Mouse (Mus musculus): ENCODE measurements around the gene Ttc17. TPM values are rescaled to one million over a fixed set of nuclear protein-coding genes. Genes with fewer than 3 reads are reported as not detected.

Ttc17 gene
- polyA plus RNA-seq, 1 experiment from 2014 or later, result 15.1 TPM

DNA sequence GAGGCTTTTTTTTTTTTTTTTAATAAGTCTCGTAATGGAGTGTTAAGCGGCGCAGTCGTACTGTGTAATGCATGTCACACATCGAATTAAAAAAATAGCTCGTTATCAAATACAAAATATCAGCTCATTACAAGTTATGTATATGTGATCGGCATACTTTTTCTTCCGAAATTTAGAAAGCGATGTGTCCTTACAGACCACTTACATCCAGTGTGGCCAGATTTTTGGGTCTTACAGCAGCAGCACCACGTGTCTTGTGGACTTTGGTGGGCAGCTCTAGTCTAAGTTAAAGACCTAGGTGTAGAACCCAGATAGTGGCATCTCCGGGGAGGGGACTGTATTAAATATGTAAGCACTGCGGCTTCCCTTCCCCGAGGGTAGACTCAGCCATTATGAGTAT, 532 bp upstream of the Ttc17 start:
- Histone ChIP-seq H3K36me3 (ENCODE audit: control insufficient read depth, insufficient read depth, low read length) (no peaks in the 10 kb centered on the region), H3K4me2 (ENCODE audit: low read depth, low read length, severe bottlenecking) (peak overlapping the region; percentile 74), H3K27ac (ENCODE audit: low read depth, low read length) (peak overlapping the region; percentile 78; the same call in 1 of the 2 replicates), H3K9me3 (ENCODE audit: control insufficient read depth, low read length) (no peaks in the 10 kb centered on the region), H3K27me3 (ENCODE audit: control insufficient read depth, insufficient read depth, low read length) (no peaks in the 10 kb centered on the region), H3K9ac (ENCODE audit: low read length) (peak overlapping the region; percentile 92), H3K4me3 (ENCODE audit: low read depth, low read length) (peak overlapping the region; percentile 95), H3K4me1 (replicated peaks; ENCODE audit: control insufficient read depth, insufficient read depth, low read length) (peaks cover 4% of the 10 kb centered on the region; the same call in 1 of the 2 replicates)
- ATAC-seq (replicated peaks; ENCODE audit: low FRiP score), result peak; percentile 47
- no peak for DNase-seq (ENCODE audit: low spot score)
- WGBS, result 2% methylated on average over 13 of the region's 13 CpGs

DNA sequence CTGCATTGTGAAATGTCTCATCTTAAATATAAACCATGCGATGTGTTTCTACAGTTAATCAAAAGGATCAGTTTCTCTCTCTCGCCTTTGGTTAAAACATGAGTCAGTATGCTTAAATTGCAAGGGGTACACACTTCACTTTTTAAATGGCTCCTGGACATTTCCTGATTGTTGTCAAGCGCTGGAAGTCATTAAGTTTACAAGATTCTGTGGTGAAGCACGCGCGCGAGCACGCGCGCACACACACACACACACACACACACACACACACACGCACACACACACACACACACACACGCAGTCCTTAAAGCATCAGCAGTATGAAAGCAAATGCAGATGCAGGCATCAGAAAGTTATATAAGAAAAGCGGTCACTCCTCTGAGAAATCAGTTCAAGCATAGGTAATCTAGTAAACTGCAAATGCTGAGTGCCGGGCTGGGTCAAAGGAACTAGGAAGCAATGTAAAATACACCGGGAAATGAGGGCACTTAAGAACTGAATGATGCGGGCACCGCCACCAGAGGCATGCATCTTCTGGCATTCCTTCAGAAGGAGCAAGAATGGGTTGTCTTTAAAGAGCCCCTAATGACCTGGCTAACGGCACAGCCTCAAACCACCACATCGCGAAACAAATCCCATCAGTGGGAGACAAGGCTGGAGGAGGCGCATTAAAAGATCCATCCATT, 949 bp downstream of the Ttc17 start:
- H3K4me3 ChIP-seq (ENCODE audit: low read depth, low read length), result peak overlapping the region; percentile 95
- H3K4me2 ChIP-seq (ENCODE audit: low read depth, low read length, severe bottlenecking), result peak overlapping the region; percentile 74
- WGBS, result 13% methylated on average over 21 of the region's 21 CpGs
- peak overlapping the region; percentile 78; the same call in 1 of the 2 replicates for H3K27ac ChIP-seq (ENCODE audit: low read depth, low read length)
- DNase-seq (ENCODE audit: low spot score) (no peak), ATAC-seq (replicated peaks; ENCODE audit: low FRiP score) (no peak; the same call in 1 of the 2 replicates)
- H3K9me3 ChIP-seq (ENCODE audit: control insufficient read depth, low read length), result no peaks in the 10 kb centered on the region
- peaks cover 4% of the 10 kb centered on the region; the same call in 1 of the 2 replicates for H3K4me1 ChIP-seq (replicated peaks; ENCODE audit: control insufficient read depth, insufficient read depth, low read length)
- H3K36me3 ChIP-seq (ENCODE audit: control insufficient read depth, insufficient read depth, low read length), result no peaks in the 10 kb centered on the region
- H3K27me3 ChIP-seq (ENCODE audit: control insufficient read depth, insufficient read depth, low read length), result no peaks in the 10 kb centered on the region
- H3K9ac ChIP-seq (ENCODE audit: low read length), result peak overlapping the region; percentile 92

DNA sequence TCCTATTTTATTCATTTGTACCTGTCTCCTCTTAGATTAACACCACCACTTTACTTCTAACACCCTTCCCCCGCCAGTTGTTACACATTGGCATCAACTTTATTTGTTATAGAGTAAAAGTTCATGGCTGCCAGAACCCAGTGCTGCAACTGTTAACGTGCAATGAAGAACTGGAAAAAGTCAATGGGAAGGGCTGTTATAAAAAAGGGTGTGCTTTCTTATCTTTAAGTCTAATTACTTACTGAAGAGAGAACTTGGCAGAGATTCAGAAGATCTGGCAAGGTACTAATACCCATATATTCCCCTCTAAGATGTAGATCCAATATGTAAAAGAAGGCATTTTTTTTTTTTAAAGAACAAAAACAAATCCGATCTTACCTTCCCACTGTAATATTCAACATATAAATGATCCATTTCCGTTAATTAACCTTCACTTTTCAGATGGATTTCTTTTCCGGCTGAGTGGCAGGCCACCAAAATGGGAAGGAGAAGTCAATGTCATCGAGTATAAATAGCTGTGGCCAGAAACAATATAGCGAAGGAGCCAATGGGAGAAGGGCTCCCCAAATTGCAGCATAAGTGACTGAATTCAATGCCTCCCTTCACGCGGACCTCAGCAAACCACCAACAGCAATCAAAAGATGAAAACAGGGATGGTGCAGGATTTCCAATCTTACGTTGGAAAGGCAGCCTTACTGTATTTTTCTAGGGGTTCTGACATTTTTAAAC, 1.8 kb downstream of the Ttc17 start:
- Histone ChIP-seq H3K27me3 (ENCODE audit: control insufficient read depth, insufficient read depth, low read length) (no peaks in the 10 kb centered on the region), H3K9me3 (ENCODE audit: control insufficient read depth, low read length) (no peaks in the 10 kb centered on the region), H3K27ac (ENCODE audit: low read depth, low read length) (no peak overlapping the region), H3K36me3 (ENCODE audit: control insufficient read depth, insufficient read depth, low read length) (no peaks in the 10 kb centered on the region), H3K9ac (ENCODE audit: low read length) (no peak overlapping the region), H3K4me3 (ENCODE audit: low read depth, low read length) (no peak overlapping the region), H3K4me1 (replicated peaks; ENCODE audit: control insufficient read depth, insufficient read depth, low read length) (peaks cover 4% of the 10 kb centered on the region; the same call in 1 of the 2 replicates), H3K4me2 (ENCODE audit: low read depth, low read length, severe bottlenecking) (no peak overlapping the region)
- DNase-seq (ENCODE audit: low spot score) (no peak), ATAC-seq (replicated peaks; ENCODE audit: low FRiP score) (no peak)
- WGBS, result 71% methylated on average over 10 of the region's 10 CpGs

DNA sequence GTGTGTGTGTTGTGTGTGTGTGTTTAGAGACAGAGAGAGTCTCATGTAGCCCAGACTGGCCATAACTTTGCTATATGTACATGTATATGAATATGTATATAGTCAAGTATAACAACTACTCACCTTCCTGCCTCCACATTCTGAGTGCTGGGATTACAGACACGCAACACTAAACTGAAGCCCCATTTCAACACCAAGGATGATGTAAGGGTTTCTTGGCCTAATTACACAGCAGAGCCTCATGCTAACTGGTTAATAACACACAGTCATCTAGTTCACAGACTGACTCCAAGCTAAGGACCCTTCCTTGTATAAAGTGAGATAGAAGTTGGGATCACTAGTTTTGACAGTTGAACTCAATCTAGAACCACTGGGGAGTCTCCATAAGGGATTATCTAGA, 3.9 kb downstream of the Ttc17 start:
- Histone ChIP-seq H3K4me1 (replicated peaks; ENCODE audit: control insufficient read depth, insufficient read depth, low read length) (peaks cover 4% of the 10 kb centered on the region; the same call in 1 of the 2 replicates), H3K27me3 (ENCODE audit: control insufficient read depth, insufficient read depth, low read length) (no peaks in the 10 kb centered on the region), H3K36me3 (ENCODE audit: control insufficient read depth, insufficient read depth, low read length) (no peaks in the 10 kb centered on the region), H3K9me3 (ENCODE audit: control insufficient read depth, low read length) (no peaks in the 10 kb centered on the region), H3K27ac (ENCODE audit: low read depth, low read length) (no peak overlapping the region), H3K4me2 (ENCODE audit: low read depth, low read length, severe bottlenecking) (no peak overlapping the region), H3K4me3 (ENCODE audit: low read depth, low read length) (no peak overlapping the region), H3K9ac (ENCODE audit: low read length) (no peak overlapping the region)
- DNase-seq (ENCODE audit: low spot score) (no peak), ATAC-seq (replicated peaks; ENCODE audit: low FRiP score) (no peak)
- 94% methylated on average over 1 of the region's 1 CpGs for WGBS

DNA sequence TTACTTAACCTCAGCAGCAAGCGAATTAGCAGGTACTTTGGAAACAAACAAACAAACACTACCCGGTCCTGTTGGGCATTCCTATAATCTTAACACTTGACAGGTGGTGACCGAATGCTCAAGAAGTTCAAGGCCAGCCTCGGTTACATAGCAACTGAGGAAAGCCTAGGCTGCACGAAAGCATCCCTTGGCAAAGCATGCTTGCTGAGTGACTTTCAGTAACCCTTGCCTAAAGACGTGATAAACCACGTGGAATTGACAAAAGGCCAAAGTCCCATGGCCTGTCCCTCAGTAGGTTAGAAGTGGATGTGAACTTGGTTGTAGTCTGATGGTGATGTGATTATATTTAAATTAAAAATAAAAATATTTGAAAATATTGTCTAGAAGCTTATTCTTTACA, 4.4 kb downstream of the Ttc17 start:
- Histone ChIP-seq H3K4me2 (ENCODE audit: low read depth, low read length, severe bottlenecking) (no peak overlapping the region), H3K9ac (ENCODE audit: low read length) (no peak overlapping the region), H3K27me3 (ENCODE audit: control insufficient read depth, insufficient read depth, low read length) (no peaks in the 10 kb centered on the region), H3K4me1 (replicated peaks; ENCODE audit: control insufficient read depth, insufficient read depth, low read length) (0 out of 2 replicates have a peak, but pooled peaks cover 2% of the 10 kb centered on the region), H3K4me3 (ENCODE audit: low read depth, low read length) (no peak overlapping the region), H3K9me3 (ENCODE audit: control insufficient read depth, low read length) (no peaks in the 10 kb centered on the region), H3K36me3 (ENCODE audit: control insufficient read depth, insufficient read depth, low read length) (no peaks in the 10 kb centered on the region), H3K27ac (ENCODE audit: low read depth, low read length) (no peak overlapping the region)
- no peak for DNase-seq (ENCODE audit: low spot score)
- WGBS, result 91% methylated on average over 7 of the region's 7 CpGs
- no peak for ATAC-seq (replicated peaks; ENCODE audit: low FRiP score)

DNA sequence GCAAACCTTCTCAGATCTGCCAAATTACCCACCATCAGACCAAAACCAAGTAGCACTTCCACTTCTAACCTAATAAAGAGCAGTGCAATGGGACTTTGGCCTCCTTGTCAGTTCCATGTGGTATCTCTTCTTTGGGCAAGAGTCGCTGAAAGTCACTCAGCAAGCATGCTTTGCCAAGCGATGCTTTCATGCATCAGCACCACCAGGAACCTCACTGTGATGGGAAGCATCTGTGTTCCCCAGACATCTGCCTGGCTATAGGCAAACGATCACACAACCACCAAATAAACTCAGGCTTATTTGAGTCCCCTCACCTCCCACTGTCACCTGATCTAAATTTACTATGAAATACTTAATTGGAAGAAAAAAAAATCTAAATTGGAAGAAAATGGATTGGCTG, 5.5 kb downstream of the Ttc17 start:
- Histone ChIP-seq H3K9ac (ENCODE audit: low read length) (no peak overlapping the region), H3K27me3 (ENCODE audit: control insufficient read depth, insufficient read depth, low read length) (no peaks in the 10 kb centered on the region), H3K36me3 (ENCODE audit: control insufficient read depth, insufficient read depth, low read length) (no peaks in the 10 kb centered on the region), H3K4me1 (replicated peaks; ENCODE audit: control insufficient read depth, insufficient read depth, low read length) (0 out of 2 replicates have a peak, but pooled peaks cover 2% of the 10 kb centered on the region), H3K9me3 (ENCODE audit: control insufficient read depth, low read length) (no peaks in the 10 kb centered on the region), H3K4me2 (ENCODE audit: low read depth, low read length, severe bottlenecking) (no peak overlapping the region), H3K4me3 (ENCODE audit: low read depth, low read length) (no peak overlapping the region), H3K27ac (ENCODE audit: low read depth, low read length) (no peak overlapping the region)
- ATAC-seq (replicated peaks; ENCODE audit: low FRiP score) (no peak), DNase-seq (ENCODE audit: low spot score) (no peak)
- 87% methylated on average over 3 of the region's 3 CpGs for WGBS

DNA sequence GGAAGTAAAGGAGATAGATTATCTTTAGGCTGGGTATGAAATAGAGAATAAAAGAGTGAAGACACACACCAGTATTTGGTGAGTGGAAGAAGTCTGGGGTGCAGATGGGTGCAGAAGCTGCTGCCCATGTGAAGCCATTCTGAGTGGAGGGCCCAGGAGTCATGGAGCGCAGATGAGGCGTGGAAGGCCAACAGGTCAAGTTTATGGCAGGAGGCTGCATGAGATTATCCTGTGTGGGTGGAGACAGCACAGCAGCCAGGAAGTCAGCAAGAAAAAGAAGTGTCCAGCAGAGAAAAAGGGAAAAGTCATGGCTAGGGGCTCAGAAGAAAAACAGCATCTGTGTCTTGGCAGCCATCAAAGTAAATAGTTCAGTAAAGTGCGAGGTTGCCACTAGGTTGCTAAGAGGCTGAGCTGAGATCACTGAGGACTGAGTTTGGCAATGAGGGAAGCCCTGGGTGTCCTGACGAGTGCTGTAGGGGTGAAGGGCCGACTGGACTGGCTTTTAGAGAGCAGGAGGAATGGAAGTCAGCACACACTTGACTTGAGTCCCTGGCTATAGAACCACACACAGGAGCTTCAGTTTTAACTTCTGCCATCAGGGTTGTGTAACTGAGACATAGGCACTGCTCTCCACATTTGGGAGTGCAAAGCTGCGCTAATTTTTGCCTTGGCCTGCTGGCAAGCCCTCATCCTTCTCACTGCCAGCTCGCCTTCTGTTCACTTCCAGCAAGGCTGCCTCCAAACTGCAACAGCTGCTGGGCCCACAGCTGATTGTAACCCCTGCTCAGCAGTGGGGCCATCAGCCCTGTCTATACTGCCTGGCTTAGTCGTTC, 8.1 kb downstream of the Ttc17 start:
- ATAC-seq (replicated peaks; ENCODE audit: low FRiP score) (no peak), DNase-seq (ENCODE audit: low spot score) (no peak)
- Histone ChIP-seq H3K27ac (ENCODE audit: low read depth, low read length) (no peak overlapping the region), H3K4me2 (ENCODE audit: low read depth, low read length, severe bottlenecking) (no peak overlapping the region), H3K4me3 (ENCODE audit: low read depth, low read length) (no peak overlapping the region), H3K27me3 (ENCODE audit: control insufficient read depth, insufficient read depth, low read length) (no peaks in the 10 kb centered on the region), H3K9me3 (ENCODE audit: control insufficient read depth, low read length) (no peaks in the 10 kb centered on the region), H3K4me1 (replicated peaks; ENCODE audit: control insufficient read depth, insufficient read depth, low read length) (no peaks in the 10 kb centered on the region), H3K36me3 (ENCODE audit: control insufficient read depth, insufficient read depth, low read length) (no peaks in the 10 kb centered on the region), H3K9ac (ENCODE audit: low read length) (no peak overlapping the region)
- WGBS, result 75% methylated on average over 8 of the region's 8 CpGs

DNA sequence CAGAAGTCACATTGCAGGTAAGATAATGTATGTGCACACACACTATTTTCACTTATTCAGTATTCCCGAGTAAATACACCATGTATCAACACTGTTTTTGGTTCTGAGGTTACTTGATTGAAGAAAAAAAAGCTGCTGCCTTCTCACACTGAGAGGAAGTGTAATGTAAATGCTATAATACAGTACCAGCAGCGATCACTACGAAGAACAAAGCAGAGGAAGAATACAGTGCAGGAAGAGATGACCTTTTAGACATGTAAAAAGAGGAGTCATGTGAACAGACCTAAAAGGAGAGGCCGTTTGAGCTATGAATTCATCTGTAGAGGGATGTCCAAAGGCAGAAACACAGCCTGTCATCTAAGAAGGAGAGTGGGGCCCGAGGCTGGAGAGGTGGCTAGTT, 9.0 kb downstream of the Ttc17 start:
- no peak overlapping the region for H3K27ac ChIP-seq (ENCODE audit: low read depth, low read length)
- no peaks in the 10 kb centered on the region for H3K27me3 ChIP-seq (ENCODE audit: control insufficient read depth, insufficient read depth, low read length)
- no peak overlapping the region for H3K4me2 ChIP-seq (ENCODE audit: low read depth, low read length, severe bottlenecking)
- no peaks in the 10 kb centered on the region for H3K4me1 ChIP-seq (replicated peaks; ENCODE audit: control insufficient read depth, insufficient read depth, low read length)
- WGBS, result 81% methylated on average over 5 of the region's 5 CpGs
- ATAC-seq (replicated peaks; ENCODE audit: low FRiP score) (no peak), DNase-seq (ENCODE audit: low spot score) (no peak)
- H3K36me3 ChIP-seq (ENCODE audit: control insufficient read depth, insufficient read depth, low read length), result no peaks in the 10 kb centered on the region
- no peak overlapping the region for H3K9ac ChIP-seq (ENCODE audit: low read length)
- no peaks in the 10 kb centered on the region for H3K9me3 ChIP-seq (ENCODE audit: control insufficient read depth, low read length)
- H3K4me3 ChIP-seq (ENCODE audit: low read depth, low read length), result no peak overlapping the region

All from forebrain, embryonic 11.5 days (tissue).